Mouse (Mus musculus) CH12.LX (cell line): ENCODE measurements around the gene AL732309.1. TPM values are rescaled to one million over a fixed set of nuclear protein-coding genes. Genes with fewer than 3 reads are reported as not detected.

ENCODE experiments used
- DNase-seq: peaks from one replicate; pipeline ENCODE4 v3.0.0-alpha.2; 2013; ENCODE audit errors: extremely low read depth
- H3K27ac ChIP-seq: 2 replicates; pipeline ENCODE4 v1.5.1; 2012; ENCODE audit warnings: low read depth, mild to moderate bottlenecking, control low read depth, moderate library complexity; ENCODE audit not compliant: insufficient read depth
- H3K27me3 ChIP-seq: replicated peaks from 2 replicates; pipeline ENCODE3; 2012; ENCODE audit warnings: inconsistent platforms
- H3K36me3 ChIP-seq, 2 experiments: replicated peaks in 1 of 2; 2 replicates each; pipeline versions ENCODE3 to v1.6.1; 2012; ENCODE audit warnings: inconsistent platforms in 1 of 2, low read length in 1 of 2, mild to moderate bottlenecking in 1 of 2, mixed read lengths in 1 of 2, moderate library complexity in 1 of 2; ENCODE audit not compliant: control insufficient read depth in 1 of 2, insufficient read depth in 1 of 2
- H3K4me1 ChIP-seq, 2 experiments: 2 replicates each; pipeline ENCODE4 v1.6.1; 2012; ENCODE audit warnings: inconsistent platforms in 1 of 2, moderate library complexity in 1 of 2; ENCODE audit not compliant: insufficient read depth in 2 of 2, control insufficient read depth in 1 of 2
- H3K4me2 ChIP-seq: 2 replicates; pipeline ENCODE4 v1.6.1; 2012; ENCODE audit warnings: low read depth, mild to moderate bottlenecking, control low read depth; ENCODE audit not compliant: poor library complexity, insufficient read depth, severe bottlenecking
- H3K4me3 ChIP-seq, 3 experiments: fragments of 150-350 bp in 1 of 3; sonication (generic) in 1 of 3; replicated peaks in 1 of 3; 2 replicates each; pipeline versions ENCODE3 to v1.5.1; 2011 to 2012; ENCODE audit warnings: low read depth in 2 of 3, low read length in 2 of 3, mild to moderate bottlenecking in 2 of 3, moderate library complexity in 2 of 3, control low read depth in 1 of 3, improper control_type of control experiment in 1 of 3, inconsistent platforms in 1 of 3, mixed read lengths in 1 of 3; ENCODE audit not compliant: poor library complexity in 1 of 3
- H3K79me2 ChIP-seq: replicated peaks from 2 replicates; pipeline ENCODE4 v1.6.1; 2012; ENCODE audit warnings: mild to moderate bottlenecking, moderate library complexity; ENCODE audit not compliant: control insufficient read depth, poor library complexity, insufficient read depth, severe bottlenecking; ENCODE audit errors: extremely low read depth
- H3K9ac ChIP-seq: 2 replicates; pipeline ENCODE4 v1.6.1; 2012; ENCODE audit warnings: low read depth, mild to moderate bottlenecking, control low read depth, moderate library complexity; ENCODE audit not compliant: insufficient read depth
- H3K9me3 ChIP-seq: replicated peaks from 2 replicates; pipeline ENCODE3; 2012; ENCODE audit warnings: low read length, inconsistent platforms, mixed read lengths
- BHLHE40 ChIP-seq: IDR thresholded peaks from 2 replicates; pipeline ENCODE4 v1.6.1; 2011; ENCODE audit warnings: mild to moderate bottlenecking, low read depth, low read length, improper control_type of control experiment
- CHD1 ChIP-seq: IDR thresholded peaks from 2 replicates; pipeline ENCODE4 v1.6.1; 2012; ENCODE audit warnings: low read depth, low read length, improper control_type of control experiment, inconsistent platforms
- CHD2 ChIP-seq: IDR thresholded peaks from 2 replicates; pipeline ENCODE4 v1.6.1; 2011; ENCODE audit warnings: low read length, improper control_type of control experiment
- CTCF ChIP-seq, 2 experiments: IDR thresholded peaks in 1 of 2; conservative IDR thresholded peaks in 1 of 2; 2 replicates each; pipeline ENCODE4 v1.5.1; 2011 to 2012; ENCODE audit warnings: low read depth in 2 of 2, low read length in 2 of 2, improper control_type of control experiment in 1 of 2, inconsistent platforms in 1 of 2, mild to moderate bottlenecking in 1 of 2, moderate library complexity in 1 of 2
- E2F4 ChIP-seq: IDR thresholded peaks from 2 replicates; pipeline ENCODE4 v1.6.1; 2011; ENCODE audit warnings: low read depth, low read length, improper control_type of control experiment; ENCODE audit not compliant: insufficient replicate concordance
- ELF1 ChIP-seq: IDR thresholded peaks from 2 replicates; pipeline ENCODE4 v1.6.1; 2014; ENCODE audit warnings: low read depth, mild to moderate bottlenecking, inconsistent platforms, low read length, improper control_type of control experiment
- EP300 ChIP-seq: IDR thresholded peaks from 2 replicates; pipeline ENCODE4 v1.6.1; 2011; ENCODE audit warnings: low read length, improper control_type of control experiment
- ETS1 ChIP-seq: conservative IDR thresholded peaks from 2 replicates; pipeline ENCODE4 v1.6.1; 2012; ENCODE audit warnings: low read depth, mild to moderate bottlenecking, inconsistent platforms, low read length, improper control_type of control experiment, moderate library complexity
- GABPA ChIP-seq: IDR thresholded peaks from 2 replicates; pipeline ENCODE4 v1.6.1; 2012; ENCODE audit warnings: low read depth, low read length, improper control_type of control experiment, inconsistent platforms; ENCODE audit not compliant: insufficient replicate concordance
- HCFC1 ChIP-seq: IDR thresholded peaks from 2 replicates; pipeline ENCODE4 v1.6.1; 2012; ENCODE audit warnings: low read depth, mild to moderate bottlenecking, inconsistent platforms, low read length, improper control_type of control experiment
- IRF4 ChIP-seq: IDR thresholded peaks from 2 replicates; pipeline ENCODE4 v1.6.1; 2014; ENCODE audit warnings: low read depth, mild to moderate bottlenecking, inconsistent platforms, low read length, improper control_type of control experiment
- JUN ChIP-seq: IDR thresholded peaks from 2 replicates; pipeline ENCODE4 v1.6.1; 2011; ENCODE audit warnings: low read depth, mild to moderate bottlenecking, low read length, improper control_type of control experiment, moderate library complexity; ENCODE audit not compliant: insufficient read depth
- JUND ChIP-seq: conservative IDR thresholded peaks from 2 replicates; pipeline ENCODE4 v1.6.1; 2011; ENCODE audit warnings: low read depth, low read length, improper control_type of control experiment
- KAT2A ChIP-seq: IDR thresholded peaks from 2 replicates; pipeline ENCODE4 v1.6.1; 2012; ENCODE audit warnings: low read length, improper control_type of control experiment, inconsistent platforms; ENCODE audit not compliant: insufficient replicate concordance
- MAFK ChIP-seq: IDR thresholded peaks from 2 replicates; pipeline ENCODE4 v1.6.1; 2011; ENCODE audit warnings: low read length, improper control_type of control experiment; ENCODE audit not compliant: insufficient replicate concordance
- MAX ChIP-seq: IDR thresholded peaks from 2 replicates; pipeline ENCODE4 v1.6.1; 2011; ENCODE audit warnings: low read length, improper control_type of control experiment
- MAZ ChIP-seq: IDR thresholded peaks from 2 replicates; pipeline ENCODE4 v1.6.1; 2012; ENCODE audit warnings: low read depth, mild to moderate bottlenecking, inconsistent platforms, low read length, improper control_type of control experiment, moderate library complexity
- MEF2A ChIP-seq: IDR thresholded peaks from 2 replicates; pipeline ENCODE4 v1.6.1; 2014; ENCODE audit warnings: low read depth, mild to moderate bottlenecking, inconsistent platforms, low read length, improper control_type of control experiment, borderline replicate concordance
- MXI1 ChIP-seq: IDR thresholded peaks from 2 replicates; pipeline ENCODE4 v1.6.1; 2011; ENCODE audit warnings: mild to moderate bottlenecking, low read depth, low read length, improper control_type of control experiment
- MYC ChIP-seq: IDR thresholded peaks from 2 replicates; pipeline ENCODE4 v1.6.1; 2011; ENCODE audit warnings: low read depth, mild to moderate bottlenecking, improper control_type of control experiment, low read length
- NELFE ChIP-seq: IDR thresholded peaks from 2 replicates; pipeline ENCODE4 v1.6.1; 2011; ENCODE audit warnings: low read depth, low read length, improper control_type of control experiment
- NRF1 ChIP-seq: IDR thresholded peaks from 2 replicates; pipeline ENCODE4 v1.6.1; 2014; ENCODE audit warnings: low read depth, mild to moderate bottlenecking, inconsistent platforms, low read length, improper control_type of control experiment, moderate library complexity
- PAX5 ChIP-seq: IDR thresholded peaks from 2 replicates; pipeline ENCODE4 v1.6.1; 2012; ENCODE audit warnings: low read length, inconsistent platforms, mixed read lengths
- POLR2A ChIP-seq: IDR thresholded peaks from 2 replicates; pipeline ENCODE4 v1.6.1; 2011; ENCODE audit warnings: low read depth, mild to moderate bottlenecking, improper control_type of control experiment, low read length
- POLR2AphosphoS2 ChIP-seq: IDR thresholded peaks from 2 replicates; pipeline ENCODE4 v1.6.1; 2011; ENCODE audit warnings: low read depth, low read length, improper control_type of control experiment
- RAD21 ChIP-seq: IDR thresholded peaks from 2 replicates; pipeline ENCODE4 v1.6.1; 2011; ENCODE audit warnings: low read depth, mild to moderate bottlenecking, low read length, improper control_type of control experiment, moderate library complexity
- RCOR1 ChIP-seq: conservative IDR thresholded peaks from 2 replicates; pipeline ENCODE4 v1.6.1; 2012; ENCODE audit warnings: low read depth, mild to moderate bottlenecking, inconsistent platforms, low read length, improper control_type of control experiment
- SIN3A ChIP-seq: IDR thresholded peaks from 2 replicates; pipeline ENCODE4 v1.6.1; 2012; ENCODE audit warnings: low read length, improper control_type of control experiment, inconsistent platforms
- SMC3 ChIP-seq: IDR thresholded peaks from 2 replicates; pipeline ENCODE4 v1.6.1; 2011; ENCODE audit warnings: low read depth, low read length, improper control_type of control experiment
- TBP ChIP-seq: conservative IDR thresholded peaks from 2 replicates; pipeline ENCODE4 v1.6.1; 2011; ENCODE audit warnings: low read depth, low read length, improper control_type of control experiment
- TCF12 ChIP-seq: IDR thresholded peaks from 2 replicates; pipeline ENCODE4 v1.6.1; 2014; ENCODE audit warnings: low read depth, mild to moderate bottlenecking, inconsistent platforms, low read length, improper control_type of control experiment
- UBTF ChIP-seq: IDR thresholded peaks from 2 replicates; pipeline ENCODE4 v1.6.1; 2012; ENCODE audit warnings: low read depth, mild to moderate bottlenecking, inconsistent platforms, low read length, improper control_type of control experiment, moderate library complexity
- USF1 ChIP-seq: IDR thresholded peaks from 2 replicates; pipeline ENCODE4 v1.6.1; 2014; ENCODE audit warnings: low read depth, mild to moderate bottlenecking, inconsistent platforms, low read length, improper control_type of control experiment
- USF2 ChIP-seq: conservative IDR thresholded peaks from 2 replicates; pipeline ENCODE4 v1.6.1; 2011; ENCODE audit warnings: low read depth, low read length, improper control_type of control experiment
- ZC3H11A ChIP-seq: IDR thresholded peaks from 2 replicates; pipeline ENCODE4 v1.6.1; 2012; ENCODE audit warnings: low read depth, mild to moderate bottlenecking, inconsistent platforms, low read length, improper control_type of control experiment
- ZKSCAN1 ChIP-seq: IDR thresholded peaks from 2 replicates; pipeline ENCODE4 v1.6.1; 2012; ENCODE audit warnings: low read depth, inconsistent platforms, low read length, improper control_type of control experiment, borderline replicate concordance
- ZMIZ1 ChIP-seq: IDR thresholded peaks from 2 replicates; pipeline ENCODE4 v1.6.1; 2012; ENCODE audit warnings: low read depth, mild to moderate bottlenecking, inconsistent platforms, low read length, improper control_type of control experiment
- ZNF384 ChIP-seq: IDR thresholded peaks from 2 replicates; pipeline ENCODE4 v1.6.1; 2012; ENCODE audit warnings: low read depth, low read length, improper control_type of control experiment, inconsistent platforms
- dilution Hi-C: fragments of 300-500 bp; cut with MboI; formaldehyde crosslinking; loops from 2 replicates; pipeline ENCODE4 v1.14.3; 2020; ENCODE audit warnings: low sequenced_read_pairs; ENCODE audit not compliant: extremely low pct_unique_long_range_greater_than_20kb, extremely low pct_ligation_motif_present
- in situ Hi-C: fragments of 300-500 bp; cut with MboI; formaldehyde crosslinking; loops from 3 replicates; pipeline ENCODE4 v1.14.3; 2019; ENCODE audit warnings: low sequenced_read_pairs, low pct_ligation_motif_present, low pct_unique_long_range_greater_than_20kb, mixed read lengths
- polyA plus RNA-seq: library from polyadenylated mRNA; unstranded; fragments of >175 nt; gene quantifications from 2 replicates; pipeline ENCODE4 v1.2.1, GENCODE M21; 2012; ENCODE audit warnings: low read depth; ENCODE audit not compliant: insufficient read length
- total RNA-seq, 2 experiments: library from RNA; depleted of rRNA; stranded (reverse); fragments of 300-350 nt in 1 of 2; fragments of >200 nt in 1 of 2; gene quantifications; 2 replicates each; pipeline ENCODE4 v1.2.3; 2012 to 2014

AL732309.1 gene
- total and polyA plus RNA-seq, 3 experiments = 4.5 to 8.9 (median 6.7) TPM

- Histone ChIP-seq H3K36me3 (peaks cover 33 to 76% of the 10 kb centered on the region in 2 experiments), H3K4me2 (peak within 1 kb of the TSS; percentile 48), H3K9ac (peak within 1 kb of the TSS; percentile 80), H3K4me1 (peaks cover 12 to 52% of the 10 kb centered on the region in 2 experiments), H3K27me3 (no peaks in the 10 kb centered on the region), H3K27ac (peak within 1 kb of the TSS; percentile 38; the same call in 1 of the 2 replicates)
- in situ Hi-C loops = loop anchor here (10.0 kb wide), 1 partner anchor 63 kb away; the partner anchor contains the start of gene Man1b1
- TF ChIP-seq JUND (no peak), HCFC1 (peak; percentile 87), RCOR1 (no peak), POLR2AphosphoS2 (peak; percentile 53; the same call in 1 of the 2 replicates), ZMIZ1 (0 out of 2 replicates have a peak, but pooled peaks have one; percentile 27), SIN3A (peak; percentile 92), CHD2 (no peak), BHLHE40 (peak; percentile 32; the same call in 1 of the 2 replicates), MXI1 (peak; percentile 80), EP300 (no peak), NRF1 (peak; percentile 90), E2F4 (no peak), MYC (peak; percentile 32; the same call in 1 of the 2 replicates), USF1 (no peak), ZNF384 (no peak), UBTF (0 out of 2 replicates have a peak, but pooled peaks have one; percentile 40), JUN (no peak), MAX (0 out of 2 replicates have a peak, but pooled peaks have one; percentile 48), IRF4 (no peak), ZC3H11A (no peak), PAX5 (no peak), CTCF (conservative IDR thresholded peaks at IDR 0.05 in 1 of 2, IDR thresholded peaks at IDR 0.05 in 1 of 2; ENCODE audit: low read depth in 2 of 2, low read length in 2 of 2) (peak in 1 of 2 experiments; percentile 58; a peak in 2 of 4 replicates), RAD21 (peak; percentile 36), MEF2A (no peak), CHD1 (no peak), MAZ (no peak), ETS1 (0 out of 2 replicates have a peak, but pooled peaks have one; percentile 5), ZKSCAN1 (no peak), NELFE (peak; percentile 73), USF2 (no peak), SMC3 (peak; percentile 39), POLR2A (peak; percentile 84), TBP (no peak; the same call in 1 of the 2 replicates), MAFK (no peak), KAT2A (peak; percentile 66; the same call in 1 of the 2 replicates), TCF12 (peak; percentile 80), GABPA (0 out of 2 replicates have a peak, but pooled peaks have one; percentile 21), ELF1 (peak; percentile 86)
- TF ChIP-seq, all 38 proteins: peak for 20
- DNase-seq = peak; percentile 95
- Histone ChIP-seq H3K79me2 (peaks cover 19% of the 10 kb centered on the region), H3K9me3 (no peaks in the 10 kb centered on the region), H3K4me3 (peak within 1 kb of the TSS; percentile 79 to 97 (median 91))
- dilution Hi-C loops = no loop called here
These were observed 25.3 kb upstream of the AL732309.1 start, which contains the start of the genes Ssna1 and Anapc2 for GRCm38 (mm10) chr2:25271827-25272511. Gene Ssna1 (minus strand): TSS chr2:25272438. Gene Anapc2 (plus strand): TSS chr2:25272478.
